Mouse (Mus musculus) limb, embryonic 14.5 days (tissue): ENCODE results near the gene Adgrg6. TPM values are rescaled to one million over a fixed set of nuclear protein-coding genes. Genes with fewer than 3 reads are reported as not detected.

Experiments used
- ATAC-seq: fragments of 200-750 bp; cut with Nextera tagmentation; 2 replicates; pipeline ENCODE4 v1.8.0; 2017; ENCODE audit warnings: low read depth, moderate number of reproducible peaks, moderate TSS enrichment; ENCODE audit not compliant: low FRiP score
- DNase-seq: peaks from one replicate; pipeline ENCODE4 v3.0.0-alpha.2; 2015; ENCODE audit warnings: low spot score
- H3K27ac ChIP-seq: fragments of 300-500 bp; sonication (generic); replicated peaks from 2 replicates; pipeline ENCODE4 v1.5.1; 2014; ENCODE audit warnings: low read depth, mild to moderate bottlenecking, low read length, moderate library complexity, mixed read lengths
- H3K27me3 ChIP-seq: fragments of 300-500 bp; sonication (generic); 2 replicates; pipeline ENCODE4 v1.6.1; 2014; ENCODE audit warnings: low read length, mixed read lengths; ENCODE audit not compliant: control insufficient read depth, insufficient read depth
- H3K36me3 ChIP-seq: fragments of 300-500 bp; sonication (generic); 2 replicates; pipeline ENCODE4 v1.6.1; 2014; ENCODE audit warnings: mild to moderate bottlenecking, low read length, moderate library complexity, mixed read lengths; ENCODE audit not compliant: control insufficient read depth, insufficient read depth
- H3K4me1 ChIP-seq: fragments of 300-500 bp; sonication (generic); 2 replicates; pipeline ENCODE4 v1.6.1; 2014; ENCODE audit warnings: antibody characterized with exemption, low read length, mixed read lengths; ENCODE audit not compliant: control insufficient read depth, insufficient read depth
- H3K4me2 ChIP-seq: fragments of 300-500 bp; sonication (generic); replicated peaks from 2 replicates; pipeline ENCODE4 v1.6.1; 2014; ENCODE audit warnings: low read depth, mild to moderate bottlenecking, low read length, moderate library complexity; ENCODE audit not compliant: severe bottlenecking
- H3K4me3 ChIP-seq: fragments of 300-500 bp; sonication (generic); replicated peaks from 2 replicates; pipeline ENCODE4 v1.5.1; 2014; ENCODE audit warnings: low read length
- H3K9ac ChIP-seq: fragments of 300-500 bp; sonication (generic); 2 replicates; pipeline ENCODE4 v1.6.1; 2014; ENCODE audit warnings: mild to moderate bottlenecking, low read depth, low read length, moderate library complexity; ENCODE audit not compliant: severe bottlenecking
- H3K9me3 ChIP-seq: fragments of 300-500 bp; sonication (generic); 2 replicates; pipeline ENCODE4 v1.6.1; 2016; ENCODE audit warnings: low read length; ENCODE audit not compliant: control insufficient read depth
- POLR2A ChIP-seq: fragments of 200-500 bp; IDR thresholded peaks from 2 replicates; pipeline ENCODE4 v1.8.0; 2012; ENCODE audit warnings: inconsistent platforms, mild to moderate bottlenecking, moderate library complexity, borderline replicate concordance; ENCODE audit not compliant: insufficient read depth, insufficient read length; ENCODE audit errors: extremely low read depth
- WGBS: fragments of 180-500 bp; shearing (Covaris S2); extraction: QIAGEN DNeasy Blood & Tissue Kit; methylation state at CpG from one replicate; pipeline ENCODE4 v1.1.7; 2014; 5-methylcytosine and 5-hydroxymethylcytosine counted together
- polyA plus RNA-seq, 2 experiments: library from polyadenylated mRNA; depleted of rRNA in 1 of 2; stranded (reverse) in 1 of 2; unstranded in 1 of 2; fragments of >200 nt; fragmentation: Nextera tagmentation in 1 of 2; extraction: Ambion mirVana in 1 of 2; gene quantifications; 2 replicates each; pipeline versions ENCODE4 v1.2.1 to v1.2.3; 2012 to 2014

The Adgrg6 gene
- polyA plus RNA-seq, 2 experiments, result 10.0 to 11.8 TPM

DNA sequence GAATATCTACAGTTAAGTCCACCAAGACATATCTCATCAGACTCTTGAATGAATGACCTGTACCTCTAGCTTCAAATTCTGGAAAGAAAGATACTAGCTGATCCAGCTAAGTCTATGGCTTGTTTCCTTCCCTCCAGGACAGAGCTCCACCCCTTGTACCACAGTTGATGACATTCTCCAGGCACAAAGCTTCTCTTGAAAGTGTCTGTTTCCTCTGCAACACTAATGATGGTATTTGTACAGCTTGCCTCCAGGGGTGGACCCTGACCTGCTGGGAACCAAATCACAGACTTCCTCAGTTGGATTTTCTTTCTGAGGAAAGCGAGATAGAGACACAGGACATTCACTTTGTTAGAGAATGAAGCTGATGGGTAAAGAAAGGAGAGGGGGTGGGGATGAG is 69.1 kb downstream of the Adgrg6 start:
- no peaks in the 10 kb centered on the region for H3K9me3 ChIP-seq
- no peaks in the 10 kb centered on the region for H3K27me3 ChIP-seq
- no peak for TF ChIP-seq POLR2A
- peaks cover 11% of the 10 kb centered on the region for H3K4me1 ChIP-seq
- no peak for DNase-seq
- no peak overlapping the region for H3K4me3 ChIP-seq
- no peaks in the 10 kb centered on the region for H3K36me3 ChIP-seq
- no peak for ATAC-seq
- WGBS, result 75% methylated on average over 1 of the region's 1 CpGs
- H3K9ac ChIP-seq, result no peak overlapping the region
- no peak overlapping the region for H3K27ac ChIP-seq
- no peak overlapping the region for H3K4me2 ChIP-seq

DNA sequence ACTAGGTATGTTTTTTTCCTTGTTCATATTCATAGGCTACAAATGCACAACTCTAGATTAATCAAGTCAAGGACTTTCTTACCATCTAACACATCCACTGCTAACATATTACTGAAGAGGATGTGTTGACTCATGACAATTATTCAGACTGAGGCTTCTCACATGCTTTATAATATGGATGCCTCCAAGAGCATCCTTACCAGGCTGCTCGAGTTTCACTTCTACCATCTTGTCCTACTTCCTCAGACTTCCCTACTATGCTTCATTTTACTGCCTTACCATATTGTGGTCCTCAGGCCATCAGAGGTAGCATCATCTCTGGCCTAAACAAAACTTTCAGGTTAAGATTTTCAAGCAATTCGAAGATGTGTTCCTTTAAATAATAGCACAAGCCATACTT is 69.8 kb downstream of the Adgrg6 start:
- Histone ChIP-seq H3K36me3 (no peaks in the 10 kb centered on the region), H3K4me3 (no peak overlapping the region), H3K27ac (no peak overlapping the region), H3K4me1 (peaks cover 11% of the 10 kb centered on the region), H3K27me3 (no peaks in the 10 kb centered on the region), H3K4me2 (no peak overlapping the region), H3K9me3 (no peaks in the 10 kb centered on the region), H3K9ac (no peak overlapping the region)
- 88% methylated on average over 2 of the region's 2 CpGs for WGBS
- TF ChIP-seq POLR2A, result no peak
- ATAC-seq, result no peak
- no peak for DNase-seq

DNA sequence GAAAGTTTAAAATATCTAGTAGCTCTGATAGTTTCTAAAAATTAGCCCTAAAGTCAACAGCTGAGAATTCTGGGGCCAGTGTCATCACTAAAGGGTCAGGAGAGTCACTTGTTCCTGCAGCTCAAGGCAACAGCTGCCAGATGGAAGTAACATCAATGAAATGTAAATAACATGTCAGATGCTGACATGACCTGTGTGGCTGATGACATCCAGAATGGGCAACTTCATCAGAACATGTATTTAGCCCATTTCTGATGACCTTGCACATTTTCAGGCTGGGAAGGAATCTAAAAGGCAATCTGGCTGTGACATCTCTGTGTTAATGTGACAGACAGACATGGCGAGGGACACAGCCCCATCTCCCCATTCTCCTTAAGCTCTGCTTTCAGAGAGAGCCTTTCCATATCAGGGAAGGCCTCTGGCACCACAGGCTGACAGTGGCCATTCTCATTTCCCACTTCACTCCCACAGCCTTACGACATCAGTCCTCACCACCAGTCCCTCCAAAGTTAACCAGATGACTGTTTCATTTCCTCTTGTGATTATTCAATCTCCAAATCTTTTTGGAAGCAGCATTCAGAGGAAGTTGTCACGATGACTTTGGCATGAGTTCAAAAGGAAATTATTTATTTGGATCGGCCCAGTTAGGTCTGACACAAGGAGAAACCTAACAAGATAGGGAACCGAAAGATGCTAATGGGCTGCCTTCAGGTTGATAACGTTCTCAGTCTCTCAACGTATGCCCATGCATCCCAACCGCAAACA is 70.7 kb downstream of the Adgrg6 start:
- DNase-seq (no peak), ATAC-seq (no peak)
- Histone ChIP-seq H3K4me3 (no peak overlapping the region), H3K4me1 (peaks cover 2% of the 10 kb centered on the region), H3K4me2 (no peak overlapping the region), H3K27me3 (no peaks in the 10 kb centered on the region), H3K27ac (no peak overlapping the region), H3K9me3 (no peaks in the 10 kb centered on the region), H3K36me3 (no peaks in the 10 kb centered on the region), H3K9ac (no peak overlapping the region)
- WGBS, result 80% methylated on average over 8 of the region's 8 CpGs
- no peak for TF ChIP-seq POLR2A

GRCm38 (mm10) chr10:14471039-14471550 is 74.4 kb downstream of the Adgrg6 start:
- no peak for ATAC-seq
- Histone ChIP-seq H3K4me2 (no peak overlapping the region), H3K27me3 (no peaks in the 10 kb centered on the region), H3K9me3 (no peaks in the 10 kb centered on the region), H3K9ac (no peak overlapping the region), H3K36me3 (no peaks in the 10 kb centered on the region), H3K4me1 (no peaks in the 10 kb centered on the region), H3K27ac (no peak overlapping the region), H3K4me3 (no peak overlapping the region)
- 73% methylated on average over 5 of the region's 5 CpGs for WGBS
- no peak for TF ChIP-seq POLR2A
- DNase-seq, result no peak

GRCm38 (mm10) chr10:14468623-14469022 is 76.8 kb downstream of the Adgrg6 start:
- H3K4me2 ChIP-seq, result no peak overlapping the region
- 68% methylated on average over 10 of the region's 10 CpGs for WGBS
- no peaks in the 10 kb centered on the region for H3K27me3 ChIP-seq
- H3K4me3 ChIP-seq, result no peak overlapping the region
- ATAC-seq, result no peak
- H3K27ac ChIP-seq, result no peak overlapping the region
- TF ChIP-seq POLR2A, result no peak
- no peak for DNase-seq
- H3K9me3 ChIP-seq, result no peaks in the 10 kb centered on the region
- H3K4me1 ChIP-seq, result no peaks in the 10 kb centered on the region
- H3K9ac ChIP-seq, result no peak overlapping the region
- H3K36me3 ChIP-seq, result no peaks in the 10 kb centered on the region
